Mouse (Mus musculus): ENCODE results near the gene Olfr1508.
"Not testable (repeated sequence)": the region's sequence is repeated elsewhere in the genome, so short reads cannot be mapped to it uniquely, and the experiment has no call there.

Olfr1508 gene

GRCm38 (mm10) chr14:52467395-52467794 is at the start of gene Olfr1508:
Gene Olfr1508, minus strand, starts transcription at chr14:52467495.
- DNase-seq (ENCODE audit: low read depth, low spot score), result no peak

- DNase-seq (ENCODE audit: low read depth, low spot score), result no peak
These were observed 28.2 kb upstream of the Olfr1508 start, which contains the start of gene Olfr1507 for GRCm38 (mm10) chr14:52495516-52495915. Gene Olfr1507, minus strand, starts transcription at chr14:52495749.

DNA sequence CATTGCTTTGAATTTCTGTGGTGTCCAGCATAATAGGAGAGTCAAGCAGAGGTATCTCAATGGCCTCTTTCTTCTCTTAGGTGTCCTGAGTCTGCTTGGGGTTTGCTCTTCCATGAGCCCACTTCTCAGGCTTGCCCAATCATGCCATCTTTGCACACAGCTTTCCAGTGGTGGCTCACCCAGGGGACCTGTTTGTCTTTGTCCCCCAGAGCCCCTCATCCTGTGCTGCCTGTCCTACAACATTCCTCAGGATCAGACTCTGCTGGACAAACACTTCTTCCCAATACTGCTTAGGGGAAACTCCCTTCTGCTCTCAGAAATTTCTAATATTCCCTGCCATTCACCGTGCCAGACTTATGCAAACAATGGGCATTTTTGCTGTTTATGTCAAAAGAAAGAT is 1.6 kb downstream of the Olfr1508 start:
- DNase-seq (ENCODE audit: low read depth, low spot score), result no peak

- no peak for DNase-seq (ENCODE audit: low read depth, low spot score)
These were observed 5.4 kb downstream of the Olfr1508 start for GRCm38 (mm10) chr14:52461928-52462327.

GRCm38 (mm10) chr14:52451138-52451537 is 16.2 kb downstream of the Olfr1508 start:
- DNase-seq (ENCODE audit: low read depth, low spot score), result no peak

DNA sequence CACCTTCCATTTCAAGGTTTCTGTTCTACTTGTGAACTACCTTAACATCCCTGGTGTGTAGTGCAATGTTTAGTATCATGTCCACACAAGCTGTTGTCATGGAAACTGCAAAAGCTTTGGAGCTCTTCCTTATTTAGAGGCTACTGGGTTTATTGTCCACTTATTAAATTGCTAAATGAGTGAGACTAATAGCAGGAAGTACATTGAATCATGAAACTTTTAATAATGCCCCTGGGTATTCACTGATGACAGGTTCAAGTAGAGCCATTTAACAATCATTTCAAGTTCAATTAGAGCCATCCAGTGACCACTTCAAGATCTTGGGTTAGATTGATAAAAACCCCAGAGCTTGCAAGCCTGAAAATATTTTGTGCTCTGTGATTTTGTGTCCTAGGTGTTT is 24.6 kb downstream of the Olfr1508 start, which contains the start of gene Olfr1509:
TSS of gene Olfr1509 (plus strand) at position 301 of the 400 bp plus-strand sequence.
- no peak for DNase-seq (ENCODE audit: low read depth, low spot score)

GRCm38 (mm10) chr14:52427686-52428085 is 39.6 kb downstream of the Olfr1508 start:
- DNase-seq (ENCODE audit: low read depth, low spot score), result no peak

- no peak for DNase-seq (ENCODE audit: low read depth, low spot score)
These were observed 53.0 kb downstream of the Olfr1508 start, which contains the start of gene Olfr1510 for GRCm38 (mm10) chr14:52414273-52414672. Gene Olfr1510, minus strand, starts transcription at chr14:52414373.

DNA sequence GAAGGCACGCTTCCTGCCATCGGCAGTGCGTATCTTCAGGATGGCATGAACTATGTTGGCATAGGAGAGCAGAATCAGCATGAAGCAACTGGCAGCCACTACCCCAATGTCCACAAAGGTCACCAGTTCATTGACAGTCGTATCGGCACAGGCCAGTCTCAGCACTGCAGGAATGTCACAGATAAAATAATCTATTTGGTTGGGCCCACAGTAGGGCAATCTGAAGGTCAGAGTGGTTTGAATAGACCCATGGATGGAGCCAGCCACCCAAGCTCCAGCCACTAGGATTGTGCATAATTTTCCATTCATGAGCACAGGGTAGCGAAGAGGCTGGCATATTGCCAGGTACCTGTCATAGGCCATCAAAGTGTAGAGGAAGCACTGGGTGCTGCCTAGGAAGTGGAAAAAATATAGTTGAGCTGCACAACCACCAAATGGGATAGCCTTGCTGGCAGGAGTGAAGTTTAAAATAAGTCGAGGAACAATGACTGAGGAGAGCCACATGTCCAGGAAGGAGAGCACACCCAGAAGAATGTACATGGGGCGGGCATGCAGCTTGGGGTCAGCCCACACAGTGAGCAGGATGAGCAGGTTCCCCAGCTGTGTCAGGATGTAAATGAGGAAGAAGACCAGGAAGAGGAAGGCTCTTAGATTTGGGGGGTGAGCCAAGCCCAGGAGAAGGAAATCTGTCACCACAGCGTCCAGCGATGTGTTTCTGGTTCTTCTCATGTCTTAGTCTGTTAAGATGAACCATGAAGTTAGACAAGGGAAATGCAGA is 57.0 kb downstream of the Olfr1508 start:
- DNase-seq (ENCODE audit: low read depth, low spot score), result not testable (repeated sequence)

Data from embryo, embryonic 11.5 days (tissue).